Mouse (Mus musculus) gastrocnemius, postnatal 4 days (tissue): ENCODE measurements around the gene Lrp1. TPM values are rescaled to one million over a fixed set of nuclear protein-coding genes. Genes with fewer than 3 reads are reported as not detected.

Source experiments
- DNase-seq, 2 experiments: peaks; one replicate each; pipeline ENCODE4 v3.0.0; 2021 to 2022; ENCODE audit warnings: low spot score in 2 of 2, mixed read lengths in 2 of 2
- total RNA-seq, 2 experiments: library from RNA; stranded (reverse); gene quantifications; 2 replicates each; pipeline ENCODE4 v1.2.3; 2021

The Lrp1 gene
- total RNA-seq, 2 experiments from 2014 or later: 184 to 193 TPM

DNA sequence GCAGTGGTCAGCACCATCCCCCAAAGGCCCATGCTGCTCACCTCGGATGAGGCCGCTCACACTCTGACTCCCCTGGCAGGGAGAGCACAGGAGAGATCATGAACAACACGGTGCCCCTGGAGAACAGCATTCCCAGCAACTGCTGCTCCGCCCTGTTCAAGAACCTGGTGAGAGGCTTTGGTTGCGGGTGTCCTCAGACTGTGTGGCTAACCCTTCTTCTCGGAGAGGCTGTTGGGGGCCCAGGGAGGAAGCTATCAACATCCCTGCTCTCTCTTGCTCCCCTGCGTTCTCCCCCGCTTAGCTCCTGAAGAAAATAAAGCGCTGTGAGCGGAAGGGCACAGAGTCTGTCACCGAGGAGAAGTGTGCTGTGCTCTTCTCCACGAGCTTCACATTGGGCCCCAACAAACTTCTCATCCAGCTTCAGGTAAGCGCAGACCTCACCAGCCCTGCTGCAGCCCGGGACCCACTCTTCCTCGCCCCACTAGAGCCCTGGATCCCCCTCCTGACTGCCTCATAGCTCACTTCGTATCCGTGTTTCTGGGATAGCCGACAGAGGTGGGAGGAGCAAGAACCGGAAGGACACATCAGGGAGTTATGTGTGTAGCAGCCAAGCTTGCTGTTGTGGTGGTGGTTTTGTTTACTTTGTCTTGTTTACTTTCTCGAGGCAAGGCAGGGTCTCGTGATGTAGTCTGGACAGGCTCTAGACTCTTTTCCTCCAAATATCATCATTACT lies 32.1 kb upstream of the Lrp1 start:
- no peak for DNase-seq

DNA sequence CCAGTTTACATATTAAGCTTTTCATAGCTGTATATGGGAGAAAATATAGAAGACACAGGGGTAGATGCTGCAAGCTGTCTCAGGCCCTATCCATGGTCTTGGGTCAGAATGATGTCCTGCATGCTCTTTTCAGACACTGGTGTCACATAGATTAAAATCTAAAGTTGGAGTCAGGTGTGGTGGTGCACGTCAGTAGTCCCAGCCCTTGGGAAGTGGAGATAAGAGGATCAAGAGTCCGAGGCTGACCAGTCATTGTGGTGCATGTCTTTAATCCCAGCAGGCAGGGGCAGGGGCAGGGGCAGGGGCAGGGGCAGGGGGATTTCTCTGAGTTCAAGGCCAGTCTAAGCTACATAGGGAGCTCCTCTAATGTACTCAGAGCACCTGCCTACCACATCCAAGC lies 24.8 kb upstream of the Lrp1 start:
- DNase-seq: no peak

DNA sequence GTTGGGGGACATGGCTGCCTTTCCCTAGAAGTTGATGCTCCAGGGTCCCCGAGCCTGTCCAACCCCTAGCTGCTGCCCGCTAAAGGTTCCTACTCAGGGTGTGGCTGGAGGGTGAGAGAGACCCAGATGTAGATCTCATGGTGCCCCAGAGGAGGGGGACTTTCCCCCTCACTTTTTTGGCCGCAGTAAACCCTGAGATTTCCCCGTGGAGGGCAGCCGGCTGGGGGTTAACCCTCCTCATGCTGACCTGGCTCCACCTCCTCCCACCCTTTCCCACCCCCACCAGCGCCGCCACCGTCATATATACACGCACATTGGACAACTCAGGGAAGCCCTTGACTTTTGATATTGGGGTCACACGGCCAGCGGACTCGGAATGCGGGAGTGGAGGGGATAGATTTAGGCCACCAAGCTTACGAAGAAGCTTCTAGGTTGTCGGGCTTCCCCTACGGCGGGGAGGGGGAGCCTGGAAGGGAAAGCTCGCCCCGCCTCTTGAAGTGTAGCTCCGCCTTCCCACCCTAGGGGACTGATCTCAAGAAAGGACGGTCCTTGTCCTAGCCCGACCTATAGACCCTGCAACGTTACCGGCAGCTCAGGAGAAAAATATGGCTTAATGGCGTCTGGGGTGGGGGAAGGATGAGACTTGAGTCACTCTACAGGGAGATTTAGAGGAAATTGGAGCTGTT lies 22.7 kb upstream of the Lrp1 start:
- DNase-seq: peak in 1 of 2 experiments; percentile 77

DNA sequence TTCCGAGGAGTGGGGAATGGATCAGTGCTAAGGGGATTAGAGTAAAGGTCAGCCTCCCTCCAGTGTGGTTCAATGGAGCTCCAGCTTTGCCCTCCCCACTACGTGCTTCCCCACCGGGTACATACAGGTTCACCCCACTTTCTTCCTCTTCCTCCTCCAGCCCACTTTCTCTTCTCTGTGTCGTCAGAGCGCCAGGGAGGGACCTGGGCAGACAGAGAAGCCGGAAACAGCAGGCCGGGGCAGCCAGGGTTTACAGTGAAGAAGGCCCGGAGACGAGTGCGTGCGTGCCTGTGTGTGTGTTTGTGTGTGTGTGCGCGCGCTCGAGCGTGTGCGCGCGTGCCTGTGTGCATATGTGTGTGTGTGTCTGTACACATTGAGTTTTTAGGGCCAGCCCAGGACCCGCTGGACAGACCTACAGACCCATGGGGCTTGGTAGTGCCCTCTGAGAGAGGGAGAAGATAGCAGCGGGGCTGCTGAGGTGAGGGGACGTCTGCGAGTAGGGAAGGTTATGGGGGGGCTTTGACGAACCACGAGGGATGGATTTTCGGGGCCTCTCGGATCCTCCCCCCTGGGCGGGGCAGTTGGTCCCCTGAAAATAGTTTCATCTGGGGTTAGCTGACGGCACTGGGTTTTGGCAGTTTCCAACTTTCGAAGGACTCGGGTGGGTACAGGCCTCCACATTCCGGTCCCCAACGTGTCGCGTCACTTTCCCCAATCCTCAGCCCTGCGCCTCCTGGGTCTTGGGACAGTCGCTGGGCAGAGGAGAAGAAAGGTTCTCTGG lies 22.0 kb upstream of the Lrp1 start, which contains the start of gene Stat6:
Gene Stat6, plus strand, starts transcription at position 215 of the 781 bp plus-strand sequence.
- DNase-seq: peak in 1 of 2 experiments; percentile 77

DNA sequence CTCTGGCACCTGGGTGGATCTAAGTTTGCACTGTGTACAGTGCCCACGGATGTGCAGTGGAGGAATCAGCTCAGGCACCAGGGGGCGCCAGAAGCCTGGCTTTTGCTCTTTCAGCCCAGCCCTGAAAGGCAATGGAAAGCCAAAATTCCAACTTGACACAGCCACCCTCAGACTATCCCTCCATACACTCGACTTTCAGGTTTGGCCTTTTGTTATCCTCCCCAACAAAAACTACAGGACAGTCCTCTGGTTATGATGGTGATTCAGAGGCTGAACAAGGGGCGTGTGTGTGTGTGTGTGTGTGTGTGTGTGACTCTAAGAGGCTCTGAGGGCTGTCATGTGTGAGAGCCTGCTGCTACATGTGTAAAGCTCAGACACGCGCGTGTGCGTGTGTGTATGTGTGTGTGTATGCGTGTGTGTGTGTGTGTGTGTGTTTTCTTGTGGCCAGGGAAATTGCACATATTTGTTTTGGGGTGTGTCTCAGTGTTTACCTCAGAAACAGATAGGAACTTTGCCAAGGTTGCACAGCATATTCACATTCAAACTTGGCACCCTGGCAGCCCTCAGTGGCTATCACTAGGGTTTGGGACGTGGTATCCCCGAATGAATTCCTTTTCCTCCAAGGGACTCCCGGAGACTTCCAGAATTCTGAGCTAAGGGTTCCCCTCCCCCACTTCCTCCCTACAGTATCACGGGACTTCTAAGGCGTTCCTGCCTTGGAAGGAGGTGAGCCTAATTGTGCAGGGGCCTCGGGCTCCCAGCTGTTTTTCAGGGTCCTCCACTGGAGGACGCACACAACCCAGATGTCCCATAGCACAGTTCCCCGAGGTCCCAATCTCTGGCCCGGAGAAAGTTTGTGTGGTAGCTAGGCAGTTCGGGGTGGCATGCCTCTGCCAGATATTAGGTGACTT lies 21.2 kb upstream of the Lrp1 start:
- peak; percentile 84 to 92 for DNase-seq

DNA sequence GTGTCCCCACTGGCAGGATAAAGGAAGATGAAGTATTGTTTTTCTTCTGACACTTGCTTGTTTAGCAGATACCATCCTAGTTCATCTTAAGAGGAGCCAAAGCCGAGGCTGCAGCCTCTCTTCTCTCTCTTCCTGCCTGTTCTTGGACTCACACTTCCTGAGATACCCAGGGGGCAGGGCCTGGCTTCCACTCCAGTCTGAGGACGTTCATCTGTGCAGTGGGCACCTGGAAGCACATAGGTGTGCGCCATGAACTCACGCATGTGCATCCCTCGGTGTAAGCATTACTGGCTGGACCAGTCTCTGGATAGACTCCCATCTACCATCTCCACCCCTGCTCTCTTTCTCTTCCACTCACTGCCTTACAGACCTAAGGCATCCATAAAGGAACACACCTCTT lies 19.5 kb upstream of the Lrp1 start:
- DNase-seq: no peak

DNA sequence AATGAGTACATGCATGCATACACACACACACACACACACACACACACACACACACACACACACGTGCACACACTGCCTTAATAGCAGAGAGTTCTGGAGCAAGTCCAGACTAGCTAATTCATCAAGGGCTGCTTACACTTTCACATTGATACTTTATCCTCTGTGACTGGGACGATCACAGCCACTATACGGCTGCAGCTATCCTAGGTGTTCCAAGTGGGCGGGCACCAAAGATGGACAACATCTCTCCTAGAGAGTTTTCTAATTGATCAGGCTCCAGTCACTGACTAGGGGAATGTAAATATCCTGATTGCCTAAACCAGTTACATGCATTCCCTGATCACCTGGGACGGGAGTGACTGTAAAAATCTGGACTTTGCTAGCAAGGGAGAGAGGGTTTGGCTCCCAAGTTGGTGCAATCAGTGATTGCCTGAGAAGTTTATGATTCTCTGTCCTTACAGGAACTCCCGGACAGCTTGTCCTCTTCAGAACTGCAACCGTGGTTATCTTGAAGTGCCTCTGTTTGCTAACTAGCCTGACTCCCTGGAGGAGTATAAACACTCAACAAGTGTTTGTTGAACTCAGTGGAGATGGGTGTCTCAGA lies 11.8 kb upstream of the Lrp1 start:
- DNase-seq: no peak

DNA sequence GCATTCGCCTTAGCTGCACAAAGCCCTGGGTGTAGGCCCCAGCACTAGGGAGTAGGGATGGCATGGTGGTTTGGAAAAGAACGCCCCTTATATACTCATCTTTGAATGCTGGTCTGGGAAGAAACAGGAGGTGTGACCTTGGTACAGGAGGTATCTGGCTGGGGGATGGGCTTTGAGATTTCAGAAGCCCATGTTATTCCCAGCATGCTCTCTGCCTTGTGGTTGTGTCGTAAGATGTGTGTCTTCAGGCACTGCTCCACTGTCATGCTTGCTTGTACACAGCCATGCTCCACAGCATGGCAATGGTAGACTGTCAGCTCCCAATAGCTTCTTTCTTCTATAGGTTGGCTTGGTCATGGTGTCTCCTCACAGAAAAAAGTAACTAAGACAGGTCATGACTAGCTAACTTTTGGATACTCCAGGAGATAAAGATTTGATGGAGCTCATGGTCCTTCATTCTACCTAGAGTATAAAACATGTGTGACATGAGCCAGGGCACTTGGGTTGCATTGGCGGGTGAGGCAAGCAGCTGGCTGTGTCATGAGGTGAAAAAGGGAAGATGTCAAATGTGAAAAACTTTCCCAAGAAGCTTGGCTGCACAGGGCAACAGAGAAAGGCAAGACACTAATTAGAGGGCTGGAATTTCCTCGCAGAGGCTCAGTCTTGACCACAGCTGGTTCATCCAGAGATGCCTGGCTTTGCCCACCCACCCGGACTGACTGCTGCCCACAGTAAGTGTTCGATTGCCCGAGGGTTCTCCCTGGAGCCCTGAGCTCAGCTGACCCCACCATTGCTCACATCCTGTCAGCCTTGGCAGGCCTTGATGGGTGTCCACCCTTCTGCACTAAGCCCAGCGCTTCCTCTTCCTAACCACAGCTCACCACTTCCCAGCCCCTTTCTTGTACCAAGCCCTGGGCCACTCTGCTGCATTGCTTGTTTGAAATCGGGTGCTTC lies 10.6 kb upstream of the Lrp1 start:
- no peak for DNase-seq

DNA sequence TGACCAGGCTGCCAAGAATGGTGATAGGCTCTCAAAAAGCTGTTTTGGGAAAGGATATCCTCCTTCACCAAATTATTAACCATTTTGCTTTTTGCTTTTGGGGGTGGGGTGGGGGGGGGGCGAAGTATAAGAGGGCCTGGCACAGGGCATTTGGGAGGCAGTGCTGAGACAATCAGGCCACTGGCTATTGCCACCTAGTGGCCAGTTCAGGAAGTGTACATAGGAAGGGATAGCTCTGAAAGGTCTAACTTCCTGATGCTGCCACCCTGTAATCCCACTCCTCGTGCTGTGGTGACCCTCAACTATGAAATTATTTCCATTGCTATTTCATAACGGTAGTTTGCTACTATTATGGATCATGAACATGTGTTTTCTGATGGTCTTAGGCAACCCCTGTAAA lies 5.5 kb upstream of the Lrp1 start:
- no peak for DNase-seq

DNA sequence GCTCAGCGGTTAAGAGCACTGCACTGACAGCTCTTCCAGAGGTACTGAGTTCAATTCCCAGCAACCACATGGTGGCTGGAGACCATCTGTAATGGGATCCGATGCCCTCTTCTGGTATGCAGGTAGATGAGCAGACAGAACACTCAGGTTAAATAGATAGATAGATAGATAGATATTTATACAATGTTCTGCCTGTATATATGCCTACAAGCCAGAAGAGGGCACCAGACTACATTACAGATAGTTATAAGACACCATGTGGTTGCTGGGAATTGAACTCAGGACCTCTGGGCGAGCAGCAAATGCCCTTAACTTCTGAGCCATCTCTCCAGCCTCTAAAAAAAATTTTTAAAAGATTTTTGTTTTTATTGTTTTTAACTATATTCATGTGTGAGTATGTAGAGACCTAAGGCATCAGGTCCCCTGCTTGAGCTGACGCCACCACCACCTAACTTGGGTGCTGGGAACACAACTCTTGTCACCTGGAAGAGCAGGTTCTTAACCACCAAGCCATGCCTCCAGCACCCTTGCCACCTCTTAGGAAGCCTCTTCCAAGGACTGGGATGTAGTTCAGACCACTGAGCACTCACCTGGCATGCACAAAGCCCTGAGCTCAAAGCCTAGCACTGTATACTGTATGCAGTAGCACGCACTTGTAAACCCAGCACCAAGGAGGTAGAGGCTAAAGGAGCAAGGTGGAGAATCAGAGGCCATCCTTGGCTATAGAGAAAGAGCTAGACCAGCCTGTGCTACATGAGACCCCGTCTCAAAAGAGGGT lies 2.7 kb upstream of the Lrp1 start:
- no peak for DNase-seq

DNA sequence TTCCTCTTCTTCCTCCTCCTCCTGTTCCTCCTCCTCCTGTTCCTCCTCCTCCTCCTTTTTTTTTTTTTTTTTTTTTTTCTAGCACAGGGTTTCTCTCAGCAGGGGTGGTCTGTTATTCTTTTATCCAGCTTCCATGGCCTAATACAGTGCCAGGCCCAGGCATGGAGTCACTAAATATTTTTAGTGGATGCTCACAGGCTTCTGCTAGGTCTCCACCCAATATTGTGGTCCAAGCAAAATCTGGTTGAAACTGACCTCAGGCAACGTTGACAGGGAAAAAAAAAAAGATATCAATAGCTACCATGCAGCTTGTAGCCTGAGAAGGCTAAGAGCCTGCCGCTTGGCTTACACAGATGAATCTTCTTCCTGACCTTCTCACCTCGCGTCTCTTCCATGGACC lies 1.7 kb upstream of the Lrp1 start:
- DNase-seq: no peak

DNA sequence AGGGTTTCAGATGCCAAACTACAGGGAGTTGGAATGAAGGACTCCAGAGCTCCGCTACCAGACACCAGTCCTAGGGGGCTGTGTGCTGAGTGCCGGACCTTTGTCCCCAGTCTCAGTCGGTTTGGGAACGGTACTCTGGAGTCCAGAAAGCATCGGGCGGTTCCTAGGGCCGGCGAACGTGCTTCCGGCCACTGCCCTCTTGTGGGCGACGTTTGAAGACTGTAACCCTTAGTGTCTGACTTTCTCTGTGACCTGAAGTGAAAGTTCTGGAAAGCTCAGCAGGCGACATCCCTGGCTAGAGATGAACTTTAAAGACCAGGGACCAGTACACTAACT lies 1.1 kb upstream of the Lrp1 start:
- peak in 1 of 2 experiments; percentile 77 for DNase-seq

DNA sequence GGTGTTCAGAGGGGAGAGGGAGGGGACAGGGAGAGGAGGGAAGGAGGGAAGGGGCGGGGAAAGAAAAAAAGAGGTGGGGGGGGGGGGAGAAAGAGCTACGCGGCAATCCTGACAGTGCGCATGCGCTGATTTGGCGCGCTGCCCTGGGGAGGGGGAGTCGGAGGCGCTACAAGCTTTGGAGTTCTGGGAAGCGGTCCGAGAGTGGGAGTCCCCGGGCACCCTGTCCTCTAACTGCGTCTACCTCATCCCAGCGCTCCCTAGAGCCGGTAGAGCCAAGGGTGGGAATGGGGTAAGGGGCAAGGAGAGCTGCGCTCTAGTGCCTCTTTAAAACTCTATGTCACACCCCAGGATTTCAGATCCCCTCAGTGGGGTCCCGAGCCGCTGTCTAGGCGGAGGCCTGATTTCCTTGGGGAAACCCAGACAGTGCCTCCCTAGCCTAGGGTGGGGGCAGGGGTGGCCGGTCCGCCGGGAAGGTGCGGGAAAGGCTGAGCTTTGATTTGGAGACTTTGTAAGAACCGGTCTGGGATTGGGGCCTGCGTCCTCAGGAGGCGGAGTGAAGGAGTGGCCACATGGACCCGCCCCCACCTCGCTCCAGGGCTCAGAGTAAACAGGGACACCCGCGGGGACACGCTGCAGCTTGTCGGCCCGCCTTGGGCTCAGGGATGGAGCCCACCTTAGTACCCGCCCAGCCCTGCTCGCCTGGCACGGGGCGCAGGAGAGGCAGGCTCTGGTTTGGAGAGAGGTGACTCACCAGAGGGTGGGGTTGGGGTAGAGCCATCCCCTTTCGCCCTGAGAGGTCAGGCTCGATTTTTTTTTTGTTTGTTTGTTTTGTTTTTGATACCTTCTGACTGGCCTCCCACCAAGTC lies 476 bp upstream of the Lrp1 start:
- peak; percentile 82 to 91 for DNase-seq

DNA sequence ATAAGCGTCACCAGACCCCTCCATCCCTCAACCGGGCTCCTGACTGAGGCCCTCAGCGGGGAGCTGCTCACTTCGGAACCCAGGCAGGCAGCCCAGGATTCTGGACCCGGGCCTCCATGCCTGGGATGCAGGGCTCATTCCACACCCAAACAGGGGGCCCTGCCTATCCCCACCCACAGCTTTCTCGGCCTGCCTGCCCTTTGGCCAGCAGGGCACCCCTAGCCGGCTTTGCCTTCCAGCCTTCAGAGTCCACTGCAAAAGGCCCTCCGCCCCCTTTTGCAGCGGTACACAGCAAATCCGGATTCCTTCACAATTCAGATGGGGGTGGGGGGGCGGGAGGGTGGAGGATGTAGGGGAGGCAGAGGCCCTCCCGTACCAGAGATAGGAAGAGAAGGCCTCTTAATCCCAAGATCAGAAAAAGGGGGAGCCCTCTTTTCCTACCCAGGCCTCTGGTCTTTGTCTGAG lies 975 bp downstream of the Lrp1 start:
- peak; percentile 38 to 51 for DNase-seq

DNA sequence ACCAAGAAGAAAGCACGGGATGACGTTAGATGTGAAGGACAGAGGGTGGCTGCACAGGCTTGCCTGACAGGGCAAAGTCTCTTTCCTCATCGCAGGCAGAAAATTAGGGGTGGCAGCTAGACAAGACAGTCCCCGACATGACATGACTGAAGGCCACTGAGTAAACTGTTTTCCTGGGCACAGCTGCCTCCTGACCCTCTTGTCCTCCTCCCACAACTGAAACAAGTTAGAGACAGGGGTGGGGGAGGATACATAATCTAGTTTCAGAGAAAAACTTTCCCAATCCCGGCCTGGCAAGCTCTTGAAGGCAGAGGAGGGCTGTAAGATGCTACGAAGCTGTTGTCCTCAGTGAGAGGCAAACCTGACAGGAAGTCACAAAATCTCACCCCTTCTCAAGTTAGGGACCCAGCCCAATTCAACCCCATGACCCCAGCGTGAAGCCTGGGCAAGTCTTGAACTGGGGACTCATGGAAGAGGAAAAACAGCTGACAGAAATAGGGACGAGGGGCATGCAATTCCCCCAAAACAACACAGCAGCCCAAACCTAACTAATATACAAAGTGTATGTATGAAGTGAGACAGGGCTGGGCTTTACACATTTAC lies 1.7 kb downstream of the Lrp1 start:
- no peak for DNase-seq

DNA sequence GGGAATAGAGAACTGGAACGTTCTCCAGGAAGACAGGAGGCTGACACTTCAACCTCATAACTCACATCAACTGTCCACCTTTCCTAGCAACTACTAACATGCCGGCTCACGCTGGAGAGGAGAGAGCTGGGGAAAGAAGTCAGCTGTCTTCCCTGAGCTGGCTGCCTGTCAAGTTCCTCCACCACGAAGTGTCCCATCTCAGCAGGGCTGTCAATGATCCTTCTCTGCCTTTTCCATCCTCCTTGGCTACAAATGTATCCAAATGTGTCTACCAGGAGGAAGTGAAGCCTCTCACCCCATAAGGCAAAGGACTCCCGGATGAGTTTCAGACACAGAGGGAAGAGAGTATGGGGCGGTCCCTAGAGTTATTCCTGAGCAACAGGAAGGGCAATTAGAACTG lies 2.8 kb downstream of the Lrp1 start:
- DNase-seq: no peak

DNA sequence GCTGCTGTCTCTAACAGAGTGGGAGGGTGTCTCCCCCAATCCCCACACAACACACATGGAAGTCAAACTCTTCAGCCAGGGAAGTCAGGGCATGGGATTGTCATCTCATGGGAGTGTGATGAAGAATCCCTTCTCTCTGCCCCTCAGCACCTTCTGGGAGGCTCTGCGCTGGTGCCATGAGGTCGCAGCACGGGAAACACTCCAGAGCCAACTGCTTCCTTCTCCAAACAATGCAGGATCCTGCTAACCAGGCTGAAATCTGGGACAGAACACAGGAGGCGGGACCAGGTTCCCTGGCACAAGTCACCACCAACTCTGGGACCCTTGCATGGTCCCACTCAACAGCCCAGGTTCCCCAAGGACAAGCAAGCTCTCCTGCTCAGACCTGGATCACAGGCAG lies 3.7 kb downstream of the Lrp1 start:
- no peak for DNase-seq
